Mouse (Mus musculus) midbrain, postnatal 0 days (tissue): ENCODE measurements around the gene Sost. TPM values are rescaled to one million over a fixed set of nuclear protein-coding genes. Genes with fewer than 3 reads are reported as not detected.
A peak's percentile ranks its signal among the peaks of the same experiment; 100 is the strongest.

Experiments
- ATAC-seq: fragments of 200-750 bp; cut with Nextera tagmentation; 2 replicates; pipeline ENCODE4 v1.8.0; 2017; ENCODE audit warnings: moderate number of reproducible peaks, mild to moderate bottlenecking, moderate TSS enrichment, moderate library complexity; ENCODE audit not compliant: low FRiP score
- DNase-seq: peaks from one replicate; pipeline ENCODE4 v3.0.0-alpha.2; 2015; ENCODE audit warnings: low spot score
- H3K27ac ChIP-seq: fragments of 300-500 bp; sonication (generic); 2 replicates; pipeline ENCODE4 v1.5.1; 2014; ENCODE audit warnings: low read depth, mild to moderate bottlenecking, low read length, mixed read lengths
- H3K27me3 ChIP-seq: fragments of 300-500 bp; sonication (generic); 2 replicates; pipeline ENCODE4 v1.6.1; 2014; ENCODE audit warnings: low read length, control low read depth, mixed read lengths; ENCODE audit not compliant: insufficient read depth
- H3K36me3 ChIP-seq: fragments of 300-500 bp; sonication (generic); 2 replicates; pipeline ENCODE4 v1.6.1; 2014; ENCODE audit warnings: low read length, control low read depth, mixed read lengths; ENCODE audit not compliant: insufficient read depth
- H3K4me1 ChIP-seq: fragments of 300-500 bp; sonication (generic); 2 replicates; pipeline ENCODE4 v1.6.1; 2014; ENCODE audit warnings: mild to moderate bottlenecking, control low read depth, antibody characterized with exemption, low read length, mixed read lengths; ENCODE audit not compliant: insufficient read depth
- H3K4me2 ChIP-seq: fragments of 300-500 bp; sonication (generic); 2 replicates; pipeline ENCODE4 v1.6.1; 2014; ENCODE audit warnings: low read depth, mild to moderate bottlenecking, low read length, mixed read lengths; ENCODE audit not compliant: poor library complexity, severe bottlenecking
- H3K4me3 ChIP-seq: fragments of 300-500 bp; sonication (generic); 2 replicates; pipeline ENCODE4 v1.5.1; 2014; ENCODE audit warnings: low read depth, mild to moderate bottlenecking, low read length, moderate library complexity
- H3K9ac ChIP-seq: fragments of 300-500 bp; sonication (generic); replicated peaks from 2 replicates; pipeline ENCODE4 v1.6.1; 2014; ENCODE audit warnings: mild to moderate bottlenecking, low read length, moderate library complexity, mixed read lengths; ENCODE audit not compliant: poor library complexity, severe bottlenecking
- H3K9me3 ChIP-seq: fragments of 300-500 bp; sonication (generic); 2 replicates; pipeline ENCODE4 v1.6.1; 2016; ENCODE audit warnings: low read length, control low read depth
- CTCF ChIP-seq: IDR thresholded peaks from 2 replicates; pipeline ENCODE4 v1.5.1; 2016; ENCODE audit warnings: antibody characterized with exemption, mild to moderate bottlenecking
- WGBS: fragments of 180-500 bp; shearing (Covaris S2); extraction: QIAGEN DNeasy Blood & Tissue Kit; methylation state at CpG from one replicate; pipeline ENCODE4 v1.1.7; 2014; 5-methylcytosine and 5-hydroxymethylcytosine counted together
- polyA plus RNA-seq: library from polyadenylated mRNA; unstranded; fragments of >200 nt; fragmentation: Nextera tagmentation; extraction: Ambion mirVana; gene quantifications from 2 replicates; pipeline ENCODE4 v1.2.1, GENCODE M21; 2015
- total RNA-seq: library from RNA; depleted of rRNA; stranded (reverse); fragments of >200 nt; gene quantifications from 2 replicates; pipeline ENCODE4 v1.2.3, GENCODE M21; 2014

The Sost gene
- total and polyA plus RNA-seq, 2 experiments from 2014 or later: 0.11 to 0.12 TPM

GRCm38 (mm10) chr11:101957476-101957875 is 9.3 kb downstream of the Sost start:
- Histone ChIP-seq H3K4me2 (no peak overlapping the region), H3K9me3 (no peaks in the 10 kb centered on the region), H3K27me3 (peaks cover 25% of the 10 kb centered on the region), H3K4me1 (no peaks in the 10 kb centered on the region), H3K9ac (no peak overlapping the region), H3K27ac (no peak overlapping the region), H3K4me3 (no peak overlapping the region), H3K36me3 (no peaks in the 10 kb centered on the region)
- 58% methylated on average over 5 of the region's 5 CpGs for WGBS
- ATAC-seq: no peak
- TF ChIP-seq CTCF: no peak
- DNase-seq: peak; percentile 49

DNA sequence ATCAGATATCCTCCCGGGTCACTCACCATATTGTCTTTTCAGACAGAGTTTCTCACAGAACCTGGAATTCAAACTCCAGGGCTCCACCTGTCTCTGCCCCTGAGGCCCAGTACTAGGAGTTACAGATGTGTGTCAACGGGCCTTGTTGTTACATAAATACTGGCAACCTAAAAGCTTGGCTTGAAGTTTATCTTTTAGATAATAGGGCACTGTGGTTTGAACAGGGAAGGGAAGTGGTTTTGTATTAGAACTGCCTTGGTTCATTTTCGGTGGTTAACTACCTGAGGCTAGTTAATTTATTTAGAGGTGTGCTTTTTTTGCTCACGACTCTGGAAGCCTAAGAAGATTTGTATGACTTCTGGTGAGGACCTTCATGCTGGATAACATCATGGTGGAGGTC is 13.4 kb downstream of the Sost start:
- WGBS: 83% methylated on average over 4 of the region's 4 CpGs
- Histone ChIP-seq H3K36me3 (no peaks in the 10 kb centered on the region), H3K4me1 (no peaks in the 10 kb centered on the region), H3K27ac (no peak overlapping the region), H3K9ac (no peak overlapping the region), H3K27me3 (no peaks in the 10 kb centered on the region), H3K4me2 (no peak overlapping the region), H3K9me3 (no peaks in the 10 kb centered on the region), H3K4me3 (no peak overlapping the region)
- DNase-seq (no peak), ATAC-seq (no peak)
- no peak for TF ChIP-seq CTCF

DNA sequence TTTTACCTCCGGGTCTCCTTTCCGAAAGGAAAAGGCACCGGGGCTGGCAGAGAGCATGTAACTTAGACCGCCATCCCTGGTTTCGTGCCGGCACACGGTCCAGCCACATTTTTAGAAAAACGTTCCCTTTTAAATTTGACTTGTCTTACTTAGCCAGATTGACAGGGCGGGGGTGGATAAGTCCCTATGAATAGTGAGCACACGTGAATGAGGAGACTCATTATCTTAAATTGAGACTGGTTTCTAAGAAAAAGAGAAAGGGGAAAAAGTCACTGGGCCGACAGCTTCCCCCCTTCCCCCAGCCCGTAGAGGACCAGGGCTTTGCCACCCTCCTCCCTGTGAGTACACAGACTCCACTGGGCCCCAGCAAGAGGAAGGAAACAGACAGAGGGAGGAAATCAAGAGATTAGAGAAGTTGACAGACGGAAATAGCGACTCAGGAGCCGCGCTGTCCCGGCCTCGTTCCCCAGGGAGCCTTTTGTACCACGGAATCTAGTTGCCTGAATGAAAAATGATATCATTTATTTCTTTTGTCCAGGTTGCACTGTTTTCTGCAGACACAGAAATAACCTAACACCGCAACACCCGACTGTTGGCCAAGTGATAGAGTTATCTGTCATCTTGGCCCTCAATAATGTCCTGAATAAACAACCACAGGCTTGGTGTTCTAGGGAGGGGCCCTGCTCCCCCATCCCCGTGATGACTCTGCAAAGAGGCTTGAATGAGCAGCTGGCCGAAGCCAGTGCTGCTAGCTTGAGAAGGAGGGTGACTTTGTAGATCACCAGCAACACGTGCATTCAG is 14.1 kb downstream of the Sost start:
- H3K9ac ChIP-seq: no peak overlapping the region

GRCm38 (mm10) chr11:101950021-101950420 is 16.8 kb downstream of the Sost start:
- Histone ChIP-seq H3K9me3 (no peaks in the 10 kb centered on the region), H3K9ac (no peak overlapping the region), H3K4me3 (no peak overlapping the region), H3K4me1 (no peaks in the 10 kb centered on the region), H3K36me3 (no peaks in the 10 kb centered on the region), H3K4me2 (no peak overlapping the region), H3K27me3 (no peaks in the 10 kb centered on the region), H3K27ac (no peak overlapping the region)
- no peak for ATAC-seq
- DNase-seq: no peak
- no peak for TF ChIP-seq CTCF
- 95% methylated on average over 5 of the region's 5 CpGs for WGBS

More for the DNA sequence above, 14.1 kb downstream of the Sost start:
- TF ChIP-seq CTCF: no peak
- DNase-seq (no peak), ATAC-seq (no peak)
- H3K27me3 ChIP-seq: no peaks in the 10 kb centered on the region
- H3K27ac ChIP-seq: no peak overlapping the region
- no peaks in the 10 kb centered on the region for H3K36me3 ChIP-seq
- H3K9me3 ChIP-seq: no peaks in the 10 kb centered on the region
- 22% methylated on average over 24 of the region's 24 CpGs for WGBS
- H3K4me2 ChIP-seq: no peak overlapping the region
- no peak overlapping the region for H3K4me3 ChIP-seq
- no peaks in the 10 kb centered on the region for H3K4me1 ChIP-seq

GRCm38 (mm10) chr11:101946525-101946924 is 20.3 kb downstream of the Sost start:
- Histone ChIP-seq H3K4me2 (no peak overlapping the region), H3K4me1 (no peaks in the 10 kb centered on the region), H3K4me3 (no peak overlapping the region), H3K27ac (no peak overlapping the region), H3K9ac (no peak overlapping the region), H3K36me3 (no peaks in the 10 kb centered on the region), H3K27me3 (no peaks in the 10 kb centered on the region), H3K9me3 (no peaks in the 10 kb centered on the region)
- peak; percentile 34 for TF ChIP-seq CTCF
- DNase-seq (peak; percentile 15), ATAC-seq (no peak)
- 30% methylated on average over 5 of the region's 5 CpGs for WGBS

GRCm38 (mm10) chr11:101943055-101943454 is 23.8 kb downstream of the Sost start:
- ATAC-seq (no peak), DNase-seq (no peak)
- Histone ChIP-seq H3K9ac (no peak overlapping the region), H3K4me1 (no peaks in the 10 kb centered on the region), H3K36me3 (no peaks in the 10 kb centered on the region), H3K9me3 (no peaks in the 10 kb centered on the region), H3K4me2 (no peak overlapping the region), H3K27me3 (no peaks in the 10 kb centered on the region), H3K27ac (no peak overlapping the region), H3K4me3 (no peak overlapping the region)
- no peak for TF ChIP-seq CTCF
- WGBS: 33% methylated on average over 3 of the region's 3 CpGs
